Comparison of ENCODE assay signal across 28 mouse cellular contexts in genomic region chr7:99911038-99911437, GRCm38 (mm10). TPM values are rescaled to one million over a fixed set of nuclear protein-coding genes. Genes with fewer than 3 reads are reported as not detected.
DNase-seq lines count a peak whose midpoint lies in the region; ATAC-seq and TF ChIP-seq lines count a peak whose summit lies in the region.
"Had no signal": no experiment of that assay in that cellular context is flagged by ENCODE, and none has a peak within 500 bp of the region (broad histone marks: within the 10 kb centered on the region; RNA-seq: fewer than 3 reads in every experiment).

No protein-coding gene starts in this region.

- 9% methylated on average over 5 of the region's 5 CpGs for WGBS in thymus, adult 2 months
- WGBS in midbrain, embryonic 13.5 days, result 81% methylated on average over 5 of the region's 5 CpGs

- H3K4me3 ChIP-seq in myocyte, result no peak overlapping the region
- no peak overlapping the region for H3K4me3 ChIP-seq in thymus, adult 2 months (ENCODE audit: control insufficient read depth, insufficient read depth, low read length)
- H3K4me3 ChIP-seq in midbrain, embryonic 13.5 days (replicated peaks), result no peak overlapping the region
- H3K4me3 ChIP-seq: embryonic facial prominence, embryonic 12.5 days; embryonic facial prominence, embryonic 15.5 days; gastrocnemius, adult 2 months; heart, adult 2 months; heart, embryonic 10.5 days; heart, embryonic 13.5 days had no signal

- no peaks in the 10 kb centered on the region for H3K79me2 ChIP-seq in myocyte (ENCODE audit: control insufficient read depth, insufficient read depth)

- H3K36me3 ChIP-seq in myocyte (ENCODE audit: control insufficient read depth, insufficient read depth), result no peaks in the 10 kb centered on the region
- H3K36me3 ChIP-seq in thymus, adult 2 months (ENCODE audit: control insufficient read depth, insufficient read depth, low read length), result no peaks in the 10 kb centered on the region
- H3K36me3 ChIP-seq in midbrain, embryonic 13.5 days, result no peaks in the 10 kb centered on the region
- H3K36me3 ChIP-seq: embryonic facial prominence, embryonic 12.5 days; embryonic facial prominence, embryonic 15.5 days; G1E; heart, embryonic 10.5 days; heart, embryonic 13.5 days had no signal

- H3K4me1 ChIP-seq in thymus, adult 2 months (replicated peaks; ENCODE audit: control insufficient read depth, insufficient read depth, low read length), result peaks cover 83% of the 10 kb centered on the region
- H3K4me1 ChIP-seq in midbrain, embryonic 13.5 days (replicated peaks), result no peaks in the 10 kb centered on the region
- H3K4me1 ChIP-seq: embryonic facial prominence, embryonic 12.5 days had no signal

- H3K9ac ChIP-seq in midbrain, embryonic 13.5 days (replicated peaks), result no peak overlapping the region
- H3K9ac ChIP-seq: embryonic facial prominence, embryonic 12.5 days; embryonic facial prominence, embryonic 15.5 days; forebrain, postnatal 0 days; heart, embryonic 13.5 days; hindbrain, embryonic 14.5 days had no signal

- ATAC-seq in midbrain, embryonic 13.5 days, result no peak
- ATAC-seq: forebrain, embryonic 14.5 days; forebrain, postnatal 0 days; Patski had no signal

- H3K9me3 ChIP-seq in midbrain, embryonic 13.5 days, result 0 out of 2 replicates have a peak, but pooled peaks cover 3% of the 10 kb centered on the region
- H3K9me3 ChIP-seq: embryonic facial prominence, embryonic 12.5 days; embryonic facial prominence, embryonic 15.5 days; heart, embryonic 10.5 days had no signal

- DNase-seq in thymus, adult 2 months, result peak; percentile 85
- peak; percentile 87 for DNase-seq in thymus, postnatal 14 days
- DNase-seq in thymus, postnatal 4 days, result peak; percentile 74
- DNase-seq in lung, postnatal 4 days, result no peak
- DNase-seq in retina, postnatal 1 day, result no peak
- DNase-seq: adrenal gland, postnatal 10 days; adrenal gland, postnatal 36 days; B cell, adult 2 months; cerebellum, adult 18-20 months; cerebellum, adult 9-10 months; cerebellum, postnatal 25 days; forebrain, postnatal 0 days; gastrocnemius, adult 2 months; gastrocnemius, postnatal 36 days; heart, adult 2 months; heart, postnatal 14 days; heart, postnatal 4 days had no signal

- peaks cover 15% of the 10 kb centered on the region for H3K27me3 ChIP-seq in myocyte (ENCODE audit: control insufficient read depth, insufficient read depth, insufficient read length)
- H3K27me3 ChIP-seq in thymus, adult 2 months (ENCODE audit: control insufficient read depth, insufficient read depth, low read length), result no peaks in the 10 kb centered on the region
- H3K27me3 ChIP-seq in midbrain, embryonic 13.5 days, result no peaks in the 10 kb centered on the region
- H3K27me3 ChIP-seq: CH12.LX, Patski had no signal

- peak overlapping the region; percentile 85 for H3K27ac ChIP-seq in thymus, adult 2 months (ENCODE audit: control insufficient read depth, insufficient read depth, low read length)
- H3K27ac ChIP-seq in midbrain, embryonic 13.5 days, result no peak overlapping the region
- H3K27ac ChIP-seq: embryonic facial prominence, embryonic 12.5 days; embryonic facial prominence, embryonic 15.5 days; gastrocnemius, adult 2 months; heart, adult 2 months; heart, embryonic 10.5 days; heart, embryonic 13.5 days; hindbrain, embryonic 14.5 days had no signal

- no peak overlapping the region for H3K4me2 ChIP-seq in myocyte (ENCODE audit: low read depth)
- H3K4me2 ChIP-seq in midbrain, embryonic 13.5 days (replicated peaks), result no peak overlapping the region
- H3K4me2 ChIP-seq: embryonic facial prominence, embryonic 12.5 days; embryonic facial prominence, embryonic 15.5 days; heart, embryonic 13.5 days; hindbrain, embryonic 14.5 days had no signal

- TF ChIP-seq POLR2A in myocyte (IDR thresholded peaks at IDR 0.05; ENCODE audit: insufficient read length, low read depth), result no peak
- no peak for TF ChIP-seq POLR2A in thymus, adult 2 months (IDR thresholded peaks at IDR 0.05; ENCODE audit: control insufficient read depth, extremely low read depth, insufficient read depth, low read length, poor library complexity)

- no peak overlapping the region for H3ac ChIP-seq in myocyte (ENCODE audit: control insufficient read depth, insufficient read length)

- no peak for TF ChIP-seq CTCF in thymus, adult 2 months (IDR thresholded peaks at IDR 0.05; ENCODE audit: borderline replicate concordance, control insufficient read depth, extremely low read depth, insufficient read depth, low read length, poor library complexity)

TF ChIP-seq in myocyte, 11 proteins besides CTCF, POLR2A, EP300 and RAD21:
- TF ChIP-seq MYOD1 (IDR thresholded peaks at IDR 0.05; ENCODE audit: control insufficient read depth in 1 of 3, insufficient read length in 2 of 3, low read depth in 2 of 3) (peak in 2 of 3 experiments; percentile 86 to 90), TCF12 (IDR thresholded peaks at IDR 0.05; ENCODE audit: insufficient read depth, poor library complexity, severe bottlenecking) (peak; percentile 38), TCF3 (IDR thresholded peaks at IDR 0.05; ENCODE audit: insufficient read length, low read depth) (peak; percentile 89), USF1 (IDR thresholded peaks at IDR 0.05; ENCODE audit: low read depth) (no peak), E2F4 (IDR thresholded peaks at IDR 0.05; ENCODE audit: insufficient read depth) (no peak), MYOG (IDR thresholded peaks at IDR 0.05; ENCODE audit: control insufficient read depth in 1 of 3, insufficient read depth in 1 of 3, insufficient read length in 2 of 3, low read depth in 2 of 3) (peak; percentile 53 to 91 (median 78))

RNA-seq across cellular contexts. Expression of gene Spcs2, which starts 47.8 kb away (rescaled TPM):
- 111 TPM for polyA plus RNA-seq in myocyte (2012; fragmentation: generic; extraction: Trizol)
- polyA plus RNA-seq in thymus, adult 2 months (2012; rRNA removed), result 83.7 and 91.7 TPM in 2 replicates
- 326 and 337 TPM in 2 replicates for polyA plus RNA-seq in midbrain, embryonic 13.5 days (2015; fragmentation: Nextera tagmentation; extraction: Ambion mirVana)

RNA-seq across cellular contexts. Expression of gene Xrra1, which starts 52.1 kb away (rescaled TPM):
- polyA plus RNA-seq in myocyte (2012; fragmentation: generic; extraction: Trizol), result 0.31 TPM
- polyA plus RNA-seq in thymus, adult 2 months (2012; rRNA removed), result 26.0 and 36.9 TPM in 2 replicates
- polyA plus RNA-seq in midbrain, embryonic 13.5 days (2015; fragmentation: Nextera tagmentation; extraction: Ambion mirVana), result 0.62 and 0.79 TPM in 2 replicates

Comparison
In these comparisons a context has a peak if more than half of its experiments do, and no peak if none do; other contexts are left out.
1. DNase-seq: peak in thymus, adult 2 months (single experiment), thymus, postnatal 14 days (single experiment) and thymus, postnatal 4 days (single experiment); none in lung, postnatal 4 days (0 of 2) and retina, postnatal 1 day (single experiment).
2. RNA of gene Xrra1, which starts 52.1 kb away (polyA plus RNA-seq): 26.0 to 36.9 TPM in thymus, adult 2 months; 0.62 to 0.79 TPM in midbrain, embryonic 13.5 days and 0.31 TPM in myocyte (single experiment); every median in the first group is over 10 times any median in the second.